Mouse (Mus musculus) thymus, adult 18-20 months (tissue): Measurements from ENCODE around the gene Col1a1.

ENCODE experiments used
- DNase-seq, 2 experiments: peaks; one replicate each; pipeline ENCODE4 v3.0.0; 2022; ENCODE audit warnings: mixed read lengths in 2 of 2

Gene Col1a1

GRCm38 (mm10) chr11:94936045-94936444, at the start of gene Col1a1:
Col1a1 (plus strand) TSS chr11:94936224.
- no peak for DNase-seq

- no peak for DNase-seq
Measured at GRCm38 (mm10) chr11:94891155-94891554, 44.9 kb upstream of the Col1a1 start.

GRCm38 (mm10) chr11:94896753-94897376, 39.2 kb upstream of the Col1a1 start:
- no peak for DNase-seq

- DNase-seq = no peak
Measured at GRCm38 (mm10) chr11:94901231-94901630, 34.8 kb upstream of the Col1a1 start.

GRCm38 (mm10) chr11:94904306-94904705, 31.7 kb upstream of the Col1a1 start:
- DNase-seq = no peak

- DNase-seq = no peak
Measured at GRCm38 (mm10) chr11:94910971-94911370, 25.1 kb upstream of the Col1a1 start.

- no peak for DNase-seq
Measured at GRCm38 (mm10) chr11:94912568-94912967, 23.5 kb upstream of the Col1a1 start.

GRCm38 (mm10) chr11:94913302-94914090, 22.5 kb upstream of the Col1a1 start:
- DNase-seq = no peak

GRCm38 (mm10) chr11:94915675-94916403, 20.2 kb upstream of the Col1a1 start:
- DNase-seq = no peak

- DNase-seq = no peak
Measured at GRCm38 (mm10) chr11:94916477-94916876, 19.5 kb upstream of the Col1a1 start.

GRCm38 (mm10) chr11:94917717-94918116, 18.3 kb upstream of the Col1a1 start:
- DNase-seq = no peak

- DNase-seq = no peak
Measured at GRCm38 (mm10) chr11:94920996-94921401, 15.0 kb upstream of the Col1a1 start.

- no peak for DNase-seq
Measured at GRCm38 (mm10) chr11:94924977-94925376, 11.0 kb upstream of the Col1a1 start.

GRCm38 (mm10) chr11:94926431-94926830, 9.6 kb upstream of the Col1a1 start:
- no peak for DNase-seq

- DNase-seq = no peak
Measured at GRCm38 (mm10) chr11:94927771-94928291, 8.2 kb upstream of the Col1a1 start.

- DNase-seq = peak in 1 of 2 experiments; percentile 19
Measured at GRCm38 (mm10) chr11:94928820-94929219, 7.2 kb upstream of the Col1a1 start.

GRCm38 (mm10) chr11:94929599-94929998, 6.4 kb upstream of the Col1a1 start:
- no peak for DNase-seq

- no peak for DNase-seq
Measured at GRCm38 (mm10) chr11:94930151-94930550, 5.9 kb upstream of the Col1a1 start.

- DNase-seq = no peak
Measured at GRCm38 (mm10) chr11:94933584-94933983, 2.4 kb upstream of the Col1a1 start.

GRCm38 (mm10) chr11:94934526-94934925, 1.5 kb upstream of the Col1a1 start:
- DNase-seq = no peak

GRCm38 (mm10) chr11:94936851-94937295, 849 bp downstream of the Col1a1 start:
- peak; percentile 47 to 66 for DNase-seq

- peak in 1 of 2 experiments; percentile 45 for DNase-seq
Measured at GRCm38 (mm10) chr11:94937335-94937781, 1.3 kb downstream of the Col1a1 start.

- DNase-seq = no peak
Measured at GRCm38 (mm10) chr11:94937787-94938186, 1.8 kb downstream of the Col1a1 start.
